In the genomic region with DNA sequence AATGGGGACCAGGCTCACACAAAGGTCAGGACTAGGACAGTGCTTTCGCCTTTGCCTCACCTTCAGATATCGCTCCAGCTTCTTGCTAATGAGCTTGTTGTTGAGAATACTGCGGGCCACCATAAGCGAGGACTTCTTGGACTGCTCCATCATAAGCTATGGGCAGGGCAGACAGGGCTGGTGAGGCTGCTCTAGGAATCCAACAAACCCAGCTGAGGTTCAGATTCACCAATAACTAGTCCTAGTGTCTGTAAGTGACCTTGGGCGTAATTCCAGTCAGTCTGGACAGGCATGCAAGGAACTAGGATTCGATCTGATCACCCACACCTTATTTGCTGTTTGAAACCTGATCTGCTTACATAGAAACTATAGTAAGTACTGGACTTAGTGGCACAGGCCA, we compare ENCODE assay signal across 7 mouse cellular contexts. TPM values are rescaled to one million over a fixed set of nuclear protein-coding genes. Genes with fewer than 3 reads are reported as not detected.
DNase-seq lines count a peak whose midpoint lies in the region; ATAC-seq lines count a peak whose summit lies in the region.

No protein-coding gene starts in this region.

- peak overlapping the region; percentile 65 for H3K4me3 ChIP-seq in lung, embryonic 15.5 days
- H3K4me3 ChIP-seq in embryonic facial prominence, embryonic 11.5 days (ENCODE audit: low read depth, low read length) = peak overlapping the region; percentile 91
- peak overlapping the region; percentile 96 for H3K4me3 ChIP-seq in hindbrain, embryonic 15.5 days
- peak overlapping the region; percentile 95 for H3K4me3 ChIP-seq in midbrain, embryonic 13.5 days (replicated peaks)

- peak overlapping the region; percentile 94 for H3K27ac ChIP-seq in lung, embryonic 15.5 days
- peak overlapping the region; percentile 44 for H3K27ac ChIP-seq in embryonic facial prominence, embryonic 11.5 days (replicated peaks; ENCODE audit: low read depth, low read length)
- peak overlapping the region; percentile 92 for H3K27ac ChIP-seq in hindbrain, embryonic 15.5 days (replicated peaks)
- peak overlapping the region; percentile 97 for H3K27ac ChIP-seq in midbrain, embryonic 13.5 days

- peaks cover 45% of the 10 kb centered on the region for H3K36me3 ChIP-seq in lung, embryonic 15.5 days
- peaks cover 4% of the 10 kb centered on the region for H3K36me3 ChIP-seq in embryonic facial prominence, embryonic 11.5 days (replicated peaks; ENCODE audit: control insufficient read depth, insufficient read depth, low read depth, low read length)
- peaks cover 27% of the 10 kb centered on the region for H3K36me3 ChIP-seq in hindbrain, embryonic 15.5 days
- H3K36me3 ChIP-seq in midbrain, embryonic 13.5 days = peaks cover 50% of the 10 kb centered on the region

- ATAC-seq in lung, embryonic 15.5 days (ENCODE audit: borderline replicate concordance, extremely low read depth, low FRiP score, low TSS enrichment) = 0 out of 2 replicates have a peak, but pooled peaks have one; percentile 0
- ATAC-seq in embryonic facial prominence, embryonic 11.5 days (replicated peaks; ENCODE audit: insufficient number of reproducible peaks, low FRiP score, low TSS enrichment, low read depth) = no peak
- no peak; the same call in 1 of the 2 replicates for ATAC-seq in hindbrain, embryonic 15.5 days (ENCODE audit: low FRiP score, low read depth)
- peak; percentile 1; the same call in 1 of the 2 replicates for ATAC-seq in midbrain, embryonic 13.5 days

- peaks cover 21% of the 10 kb centered on the region for H3K4me1 ChIP-seq in lung, embryonic 15.5 days
- no peaks in the 10 kb centered on the region for H3K4me1 ChIP-seq in embryonic facial prominence, embryonic 11.5 days (ENCODE audit: control insufficient read depth, insufficient read depth, low read length)
- peaks cover 28% of the 10 kb centered on the region for H3K4me1 ChIP-seq in hindbrain, embryonic 15.5 days (replicated peaks)
- peaks cover 32% of the 10 kb centered on the region for H3K4me1 ChIP-seq in midbrain, embryonic 13.5 days (replicated peaks)

- peak overlapping the region; percentile 71 for H3K9ac ChIP-seq in lung, embryonic 15.5 days
- peak overlapping the region; percentile 76 for H3K9ac ChIP-seq in embryonic facial prominence, embryonic 11.5 days (replicated peaks; ENCODE audit: low read length)
- H3K9ac ChIP-seq in hindbrain, embryonic 15.5 days = peak overlapping the region; percentile 83
- peak overlapping the region; percentile 81 for H3K9ac ChIP-seq in midbrain, embryonic 13.5 days (replicated peaks)

- no peaks in the 10 kb centered on the region for H3K9me3 ChIP-seq in lung, embryonic 15.5 days
- no peaks in the 10 kb centered on the region for H3K9me3 ChIP-seq in embryonic facial prominence, embryonic 11.5 days (replicated peaks; ENCODE audit: control insufficient read depth, low read length)
- no peaks in the 10 kb centered on the region for H3K9me3 ChIP-seq in hindbrain, embryonic 15.5 days
- H3K9me3 ChIP-seq in midbrain, embryonic 13.5 days = no peaks in the 10 kb centered on the region

- H3K4me2 ChIP-seq in lung, embryonic 15.5 days = peak overlapping the region; percentile 81
- peak overlapping the region; percentile 77 for H3K4me2 ChIP-seq in embryonic facial prominence, embryonic 11.5 days (ENCODE audit: low read depth, low read length)
- H3K4me2 ChIP-seq in hindbrain, embryonic 15.5 days = peak overlapping the region; percentile 94
- peak overlapping the region; percentile 82 for H3K4me2 ChIP-seq in midbrain, embryonic 13.5 days (replicated peaks)

- no peak for DNase-seq in lung, adult 18-20 months
- DNase-seq in embryonic facial prominence, embryonic 11.5 days (ENCODE audit: low spot score) = no peak
- DNase-seq in gastrocnemius, postnatal 10 days = no peak
- no peak for DNase-seq in adrenal gland, postnatal 14 days

- H3K27me3 ChIP-seq in lung, embryonic 15.5 days = no peaks in the 10 kb centered on the region
- H3K27me3 ChIP-seq in embryonic facial prominence, embryonic 11.5 days (ENCODE audit: control insufficient read depth, insufficient read depth, low read length) = no peaks in the 10 kb centered on the region
- no peaks in the 10 kb centered on the region for H3K27me3 ChIP-seq in hindbrain, embryonic 15.5 days
- H3K27me3 ChIP-seq in midbrain, embryonic 13.5 days = no peaks in the 10 kb centered on the region

- 12% methylated on average over 6 of the region's 6 CpGs for WGBS in lung, embryonic 15.5 days
- WGBS in embryonic facial prominence, embryonic 11.5 days = 22% methylated on average over 6 of the region's 6 CpGs
- WGBS in hindbrain, embryonic 15.5 days = 22% methylated on average over 6 of the region's 6 CpGs
- WGBS in midbrain, embryonic 13.5 days = 28% methylated on average over 6 of the region's 6 CpGs

RNA-seq across cellular contexts. Expression of gene Akap8, which starts 0.8 kb away (rescaled TPM):
- 87.1 and 101 TPM in 2 replicates for polyA plus RNA-seq in lung, embryonic 15.5 days (2015; fragmentation: Nextera tagmentation; extraction: Ambion mirVana)
- polyA plus RNA-seq in embryonic facial prominence, embryonic 11.5 days (2014; fragmentation: Nextera tagmentation; extraction: Ambion mirVana) = 53.4 and 53.9 TPM in 2 replicates
- 102 and 106 TPM in 2 replicates for polyA plus RNA-seq in hindbrain, embryonic 15.5 days (2015; fragmentation: Nextera tagmentation; extraction: Ambion mirVana)
- polyA plus RNA-seq in midbrain, embryonic 13.5 days (2015; fragmentation: Nextera tagmentation; extraction: Ambion mirVana) = 116 and 121 TPM in 2 replicates
- total RNA-seq in gastrocnemius, postnatal 10 days (2021) = 10 to 100 TPM; 37.6 to 50.2 TPM
- 78.9 and 96.2 TPM in 2 replicates for total RNA-seq in adrenal gland, postnatal 14 days (2021)

RNA-seq across cellular contexts. Expression of gene Akap8l, which starts 28.6 kb away (rescaled TPM):
- 85.0 and 104 TPM in 2 replicates for polyA plus RNA-seq in lung, embryonic 15.5 days (2015; fragmentation: Nextera tagmentation; extraction: Ambion mirVana)
- 44.3 and 56.2 TPM in 2 replicates for polyA plus RNA-seq in embryonic facial prominence, embryonic 11.5 days (2014; fragmentation: Nextera tagmentation; extraction: Ambion mirVana)
- 161 and 171 TPM in 2 replicates for polyA plus RNA-seq in hindbrain, embryonic 15.5 days (2015; fragmentation: Nextera tagmentation; extraction: Ambion mirVana)
- polyA plus RNA-seq in midbrain, embryonic 13.5 days (2015; fragmentation: Nextera tagmentation; extraction: Ambion mirVana) = 138 and 168 TPM in 2 replicates
- total RNA-seq in gastrocnemius, postnatal 10 days (2021) = 10 to 100 TPM; 23.7 to 39.9 TPM
- 85.5 and 95.0 TPM in 2 replicates for total RNA-seq in adrenal gland, postnatal 14 days (2021)

RNA-seq across cellular contexts. Expression of gene Brd4, which starts 37.3 kb away (rescaled TPM):
- 75.4 and 80.0 TPM in 2 replicates for polyA plus RNA-seq in lung, embryonic 15.5 days (2015; fragmentation: Nextera tagmentation; extraction: Ambion mirVana)
- polyA plus RNA-seq in embryonic facial prominence, embryonic 11.5 days (2014; fragmentation: Nextera tagmentation; extraction: Ambion mirVana) = 81.5 and 85.1 TPM in 2 replicates
- 83.0 and 91.5 TPM in 2 replicates for polyA plus RNA-seq in hindbrain, embryonic 15.5 days (2015; fragmentation: Nextera tagmentation; extraction: Ambion mirVana)
- 90.2 and 95.8 TPM in 2 replicates for polyA plus RNA-seq in midbrain, embryonic 13.5 days (2015; fragmentation: Nextera tagmentation; extraction: Ambion mirVana)
- total RNA-seq in gastrocnemius, postnatal 10 days (2021) = 10 to 100 TPM; 55.4 to 70.2 TPM
- total RNA-seq in adrenal gland, postnatal 14 days (2021) = 110 and 118 TPM in 2 replicates

Comparison
In these comparisons a context has a peak if more than half of its experiments do, and no peak if none do; other contexts are left out.
1. ATAC-seq: peak in lung, embryonic 15.5 days (single experiment) and midbrain, embryonic 13.5 days (single experiment); none in embryonic facial prominence, embryonic 11.5 days (single experiment) and hindbrain, embryonic 15.5 days (single experiment).
2. H3K27ac ChIP-seq: peak in every context shown above with its lines; median percentile 97 in midbrain, embryonic 13.5 days; 94 in lung, embryonic 15.5 days; 92 in hindbrain, embryonic 15.5 days; 44 in embryonic facial prominence, embryonic 11.5 days.
3. Peak in every context shown above with its lines, with median percentiles within 50 percentile points of each other: H3K4me2 ChIP-seq, H3K4me3 ChIP-seq and H3K9ac ChIP-seq.